In genomic region chr13:25932810-25933209, GRCm38 (mm10) we compare ENCODE assay signal across 7 mouse cellular contexts.
DNase-seq lines count a peak whose midpoint lies in the region; ATAC-seq and TF ChIP-seq lines count a peak whose summit lies in the region.

No protein-coding gene starts in this region.

- TF ChIP-seq CTCF in hindbrain, postnatal 0 days (IDR thresholded peaks at IDR 0.05; ENCODE audit: low read depth) = peak; percentile 91

- no peak overlapping the region for H3K4me3 ChIP-seq in forebrain, embryonic 12.5 days (replicated peaks)
- H3K4me3 ChIP-seq in hindbrain, postnatal 0 days (ENCODE audit: low read length) = no peak overlapping the region
- H3K4me3 ChIP-seq in midbrain, embryonic 11.5 days (ENCODE audit: low read depth, low read length) = no peak overlapping the region
- no peak overlapping the region for H3K4me3 ChIP-seq in stomach, embryonic 16.5 days (replicated peaks; ENCODE audit: low read length)

- peak; percentile 89 for DNase-seq in NIH3T3 (ENCODE audit: low read depth)
- DNase-seq in hindbrain, postnatal 0 days (ENCODE audit: low spot score) = peak; percentile 93
- peak; percentile 28 to 50 for DNase-seq in layer of hippocampus, postnatal 25 days (ENCODE audit: extremely low spot score in 1 of 2, low spot score in 1 of 2)
- peak; percentile 98 for DNase-seq in midbrain, embryonic 11.5 days (ENCODE audit: low spot score, missing footprints)

- no peak overlapping the region for H3K9ac ChIP-seq in forebrain, embryonic 12.5 days
- H3K9ac ChIP-seq in hindbrain, postnatal 0 days (replicated peaks; ENCODE audit: low read length) = no peak overlapping the region
- H3K9ac ChIP-seq in midbrain, embryonic 11.5 days (ENCODE audit: low read length) = 0 out of 2 replicates have a peak overlapping the region, but pooled peaks have one; percentile 6
- 0 out of 2 replicates have a peak overlapping the region, but pooled peaks have one; percentile 17 for H3K9ac ChIP-seq in stomach, embryonic 16.5 days (ENCODE audit: low read length)

- H3K27me3 ChIP-seq in forebrain, embryonic 12.5 days = no peaks in the 10 kb centered on the region
- no peaks in the 10 kb centered on the region for H3K27me3 ChIP-seq in hindbrain, postnatal 0 days (ENCODE audit: insufficient read depth, low read length)
- no peaks in the 10 kb centered on the region for H3K27me3 ChIP-seq in midbrain, embryonic 11.5 days (ENCODE audit: control insufficient read depth, insufficient read depth, low read length)
- no peaks in the 10 kb centered on the region for H3K27me3 ChIP-seq in stomach, embryonic 16.5 days (ENCODE audit: control insufficient read depth, insufficient read depth, low read length)

- H3K4me2 ChIP-seq in forebrain, embryonic 12.5 days = no peak overlapping the region
- no peak overlapping the region for H3K4me2 ChIP-seq in hindbrain, postnatal 0 days (ENCODE audit: low read depth, low read length)
- H3K4me2 ChIP-seq in midbrain, embryonic 11.5 days = no peak overlapping the region
- no peak overlapping the region for H3K4me2 ChIP-seq in stomach, embryonic 16.5 days (ENCODE audit: low read depth, low read length)

- no peaks in the 10 kb centered on the region for H3K9me3 ChIP-seq in forebrain, embryonic 12.5 days
- no peaks in the 10 kb centered on the region for H3K9me3 ChIP-seq in hindbrain, postnatal 0 days (ENCODE audit: low read length)
- H3K9me3 ChIP-seq in midbrain, embryonic 11.5 days (ENCODE audit: control insufficient read depth, low read length) = no peaks in the 10 kb centered on the region
- H3K9me3 ChIP-seq in stomach, embryonic 16.5 days (replicated peaks; ENCODE audit: control insufficient read depth, low read length) = no peaks in the 10 kb centered on the region

- H3K36me3 ChIP-seq in forebrain, embryonic 12.5 days (replicated peaks) = no peaks in the 10 kb centered on the region
- no peaks in the 10 kb centered on the region for H3K36me3 ChIP-seq in hindbrain, postnatal 0 days (ENCODE audit: insufficient read depth, low read length)
- no peaks in the 10 kb centered on the region for H3K36me3 ChIP-seq in midbrain, embryonic 11.5 days (ENCODE audit: control insufficient read depth, insufficient read depth, low read length)
- H3K36me3 ChIP-seq in stomach, embryonic 16.5 days (ENCODE audit: control insufficient read depth, insufficient read depth, low read length) = no peaks in the 10 kb centered on the region

- peaks cover 24% of the 10 kb centered on the region for H3K4me1 ChIP-seq in forebrain, embryonic 12.5 days
- H3K4me1 ChIP-seq in hindbrain, postnatal 0 days (ENCODE audit: insufficient read depth, low read length) = 0 out of 2 replicates have a peak, but pooled peaks cover 11% of the 10 kb centered on the region
- H3K4me1 ChIP-seq in midbrain, embryonic 11.5 days (ENCODE audit: control insufficient read depth, insufficient read depth, low read length) = peaks cover 14% of the 10 kb centered on the region
- peaks cover 6% of the 10 kb centered on the region; the same call in 1 of the 2 replicates for H3K4me1 ChIP-seq in stomach, embryonic 16.5 days (ENCODE audit: control insufficient read depth, insufficient read depth, low read length)

- WGBS in forebrain, embryonic 12.5 days = 0% methylated on average over 1 of the region's 1 CpGs
- WGBS in hindbrain, postnatal 0 days = 4% methylated on average over 1 of the region's 1 CpGs
- 0% methylated on average over 1 of the region's 1 CpGs for WGBS in midbrain, embryonic 11.5 days
- WGBS in stomach, embryonic 16.5 days = 0% methylated on average over 1 of the region's 1 CpGs

- peak overlapping the region; percentile 54 for H3K27ac ChIP-seq in forebrain, embryonic 12.5 days
- peak overlapping the region; percentile 8; the same call in 1 of the 2 replicates for H3K27ac ChIP-seq in hindbrain, postnatal 0 days
- peak overlapping the region; percentile 68; the same call in 1 of the 2 replicates for H3K27ac ChIP-seq in midbrain, embryonic 11.5 days (ENCODE audit: low read depth, low read length)
- peak overlapping the region; percentile 47; the same call in 1 of the 2 replicates for H3K27ac ChIP-seq in stomach, embryonic 16.5 days (ENCODE audit: low read length)

- ATAC-seq in cerebellum, adult (ENCODE audit: insufficient number of reproducible peaks, low FRiP score, low TSS enrichment) = peak; percentile 43; the same call in 1 of the 2 replicates
- peak; percentile 88 for ATAC-seq in forebrain, embryonic 12.5 days (ENCODE audit: low FRiP score)
- peak; percentile 92 for ATAC-seq in hindbrain, postnatal 0 days
- peak; percentile 92 for ATAC-seq in midbrain, embryonic 11.5 days (ENCODE audit: low FRiP score)
- ATAC-seq in stomach, embryonic 16.5 days (ENCODE audit: insufficient read depth, low FRiP score) = peak; percentile 80; the same call in 1 of the 2 replicates

Comparison
In these comparisons a context has a peak if more than half of its experiments do, and no peak if none do; other contexts are left out.
1. DNase-seq: peak in every context shown above with its lines; median percentile 98 in midbrain, embryonic 11.5 days; 93 in hindbrain, postnatal 0 days; 89 in NIH3T3; 39 in layer of hippocampus, postnatal 25 days.
2. H3K27ac ChIP-seq: peak in every context shown above with its lines; median percentile 68 in midbrain, embryonic 11.5 days; 54 in forebrain, embryonic 12.5 days; 47 in stomach, embryonic 16.5 days; 8 in hindbrain, postnatal 0 days.
3. H3K9ac ChIP-seq: peak in midbrain, embryonic 11.5 days (single experiment) and stomach, embryonic 16.5 days (single experiment); none in forebrain, embryonic 12.5 days (single experiment) and hindbrain, postnatal 0 days (single experiment).
4. Peak in every context shown above with its lines, with median percentiles within 50 percentile points of each other: ATAC-seq.